Mouse (Mus musculus) spleen, postnatal 10 days (tissue): ENCODE results near the gene Colec11.

Experiments
- DNase-seq, 2 experiments: peaks; one replicate each; pipeline ENCODE4 v3.0.0; 2021 to 2022; ENCODE audit warnings: low spot score in 2 of 2

Colec11 gene

DNA sequence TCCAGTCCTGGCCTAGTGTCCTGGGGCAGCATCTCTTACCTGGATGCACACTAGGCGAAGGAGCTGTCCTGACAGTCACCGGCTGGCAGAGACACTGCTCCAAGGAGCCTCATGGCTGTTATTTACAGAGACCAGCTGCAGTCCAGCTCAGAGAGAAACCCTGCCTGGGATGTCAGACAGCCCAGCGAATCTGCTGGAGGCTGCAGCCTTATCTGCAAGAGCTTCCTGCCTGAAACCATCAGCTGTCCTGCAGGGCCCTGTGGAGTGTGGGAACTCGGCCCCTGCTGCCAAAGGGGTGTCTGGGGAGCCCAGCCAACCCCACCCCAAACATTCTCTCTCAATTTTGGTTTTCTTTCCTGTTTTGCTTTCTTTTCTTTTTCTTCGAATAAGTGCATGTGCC is at the start of gene Colec11:
Gene Colec11 (minus strand): TSS at position 183 of the 400 bp plus-strand sequence.
- no peak for DNase-seq

- DNase-seq, result no peak
Observed at GRCm38 (mm10) chr12:28667287-28667686, 44.1 kb upstream of the Colec11 start.

DNA sequence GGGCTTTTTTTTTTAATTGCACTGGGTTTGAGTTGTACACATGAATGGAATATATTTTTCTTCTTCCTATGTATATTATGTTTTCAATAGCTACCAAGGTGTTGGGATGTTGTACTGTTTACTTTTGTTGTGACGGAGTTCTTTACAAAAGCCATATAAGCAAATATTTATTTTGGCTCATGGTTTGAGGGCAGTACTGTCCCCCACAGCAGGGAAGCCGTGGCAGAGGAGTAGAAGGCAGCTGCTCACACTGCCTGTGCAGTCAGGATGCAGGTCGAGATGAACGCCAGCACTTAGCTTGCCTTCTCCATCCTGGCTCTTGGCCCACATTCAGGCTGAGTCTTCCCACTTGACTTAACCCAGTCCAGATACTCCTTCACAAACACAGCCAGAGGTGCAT is 43.6 kb upstream of the Colec11 start:
- DNase-seq, result no peak

- DNase-seq, result no peak
Observed at GRCm38 (mm10) chr12:28662628-28663027, 39.5 kb upstream of the Colec11 start.

GRCm38 (mm10) chr12:28649141-28650110 is 26.2 kb upstream of the Colec11 start, which contains the start of gene Rnaseh1:
TSS of gene Rnaseh1 (plus strand) at chr12:28649602.
- DNase-seq, result peak; percentile 85 to 94

DNA sequence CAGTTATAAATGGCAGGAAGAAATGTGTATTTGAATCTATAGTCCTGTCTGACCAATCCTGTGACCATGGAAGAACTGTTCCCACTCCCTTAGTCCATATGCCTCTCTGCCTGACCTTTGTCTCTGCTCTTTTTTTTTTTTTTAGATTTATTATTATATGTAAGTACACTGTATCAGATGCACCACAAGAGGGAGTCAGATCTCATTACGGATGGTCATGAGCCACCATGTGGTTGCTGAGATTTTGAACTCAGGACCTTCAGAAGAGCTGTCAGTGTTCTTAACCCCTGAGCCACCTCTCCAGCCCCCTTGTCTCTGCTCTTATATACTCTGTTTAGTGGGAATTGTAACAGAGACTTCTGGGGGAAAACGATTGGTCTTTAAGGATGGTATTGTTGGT is 15.6 kb upstream of the Colec11 start:
- DNase-seq, result no peak

- DNase-seq, result no peak
Observed at GRCm38 (mm10) chr12:28636543-28636942, 13.4 kb upstream of the Colec11 start.

GRCm38 (mm10) chr12:28635535-28636476 is 12.6 kb upstream of the Colec11 start, which contains the start of gene Rps7:
TSS of gene Rps7 (minus strand) at chr12:28635953.
- DNase-seq, result peak; percentile 90 to 94

GRCm38 (mm10) chr12:28635058-28635534 is 11.9 kb upstream of the Colec11 start:
- DNase-seq, result no peak

DNA sequence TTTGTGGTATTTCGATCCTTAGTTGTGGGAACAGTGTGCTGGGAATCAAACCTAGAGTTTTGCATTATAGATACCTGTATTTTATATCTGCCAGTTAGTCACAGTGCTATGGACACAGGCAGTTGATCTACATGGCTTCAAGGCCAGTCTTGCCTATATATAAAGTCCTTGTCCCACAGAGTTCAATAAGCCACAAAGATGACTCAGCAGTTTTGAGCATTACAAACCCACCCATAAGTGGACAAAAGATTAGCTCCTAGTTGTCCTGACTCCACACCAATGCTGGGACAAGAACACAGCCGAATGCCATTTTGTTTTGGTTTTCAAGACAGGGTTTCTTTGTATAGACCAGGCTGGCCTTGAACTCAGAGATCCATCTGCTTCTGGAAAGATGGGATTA is 5.3 kb upstream of the Colec11 start:
- no peak for DNase-seq

- DNase-seq, result no peak
Observed at GRCm38 (mm10) chr12:28627092-28627491, 3.9 kb upstream of the Colec11 start.

DNA sequence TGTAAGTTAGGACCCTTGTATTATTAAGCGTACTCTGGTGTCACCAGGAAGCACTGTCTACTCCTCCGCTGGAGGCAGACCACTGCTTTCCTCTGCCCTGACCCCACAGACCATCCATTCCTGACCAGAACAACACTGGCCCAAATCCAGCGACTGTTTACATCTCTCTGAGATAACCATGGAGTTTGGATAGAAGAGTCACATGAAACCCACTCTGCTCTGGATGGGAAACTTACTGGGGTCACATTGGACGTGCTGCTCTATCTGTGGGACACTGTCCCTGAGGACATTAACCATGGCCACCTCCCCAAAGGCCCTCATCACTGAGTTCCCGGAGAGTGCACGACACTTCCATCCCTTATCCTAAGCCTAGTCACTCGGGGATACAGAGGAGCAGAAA is 2.2 kb upstream of the Colec11 start:
- DNase-seq, result no peak

DNA sequence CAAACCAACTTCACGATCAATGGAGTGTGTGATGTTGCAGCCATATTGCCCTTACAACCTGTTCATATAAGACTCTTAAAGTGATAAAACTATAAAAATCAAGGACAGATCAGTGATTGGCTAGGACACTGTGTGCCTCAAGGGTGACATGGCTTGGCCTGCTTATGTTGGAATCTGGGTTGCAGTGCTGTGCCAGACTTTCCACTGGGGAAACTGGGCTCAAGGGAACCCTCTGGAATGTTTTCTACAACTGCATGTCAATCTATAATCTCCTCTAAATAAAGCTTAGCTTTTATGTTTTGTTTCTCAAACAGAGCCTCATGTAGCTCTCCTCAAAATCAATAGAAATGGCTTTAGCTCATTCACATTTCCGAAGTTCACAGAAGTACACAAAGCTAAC is 1.1 kb upstream of the Colec11 start:
- DNase-seq, result no peak

GRCm38 (mm10) chr12:28622641-28623040 is 536 bp downstream of the Colec11 start:
- no peak for DNase-seq

DNA sequence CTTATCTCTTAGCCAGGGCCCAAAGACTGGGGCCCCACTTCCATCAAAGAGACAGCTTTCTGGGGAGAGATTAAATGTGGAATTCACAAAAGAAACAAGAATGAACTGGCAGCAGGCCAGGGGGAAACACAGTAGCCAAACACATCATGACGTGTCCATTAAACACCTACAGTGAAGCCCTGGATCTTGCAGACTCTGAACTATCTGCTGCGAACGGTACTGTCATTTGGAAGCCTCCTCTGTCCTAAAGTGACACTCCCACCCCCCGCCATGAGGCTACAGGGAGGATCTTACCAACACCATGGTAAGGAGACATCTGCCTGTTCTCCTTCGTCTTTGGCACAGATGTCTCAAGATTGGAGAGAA is 1.0 kb downstream of the Colec11 start:
- DNase-seq, result no peak

GRCm38 (mm10) chr12:28621451-28622166 is 1.6 kb downstream of the Colec11 start:
- no peak for DNase-seq

DNA sequence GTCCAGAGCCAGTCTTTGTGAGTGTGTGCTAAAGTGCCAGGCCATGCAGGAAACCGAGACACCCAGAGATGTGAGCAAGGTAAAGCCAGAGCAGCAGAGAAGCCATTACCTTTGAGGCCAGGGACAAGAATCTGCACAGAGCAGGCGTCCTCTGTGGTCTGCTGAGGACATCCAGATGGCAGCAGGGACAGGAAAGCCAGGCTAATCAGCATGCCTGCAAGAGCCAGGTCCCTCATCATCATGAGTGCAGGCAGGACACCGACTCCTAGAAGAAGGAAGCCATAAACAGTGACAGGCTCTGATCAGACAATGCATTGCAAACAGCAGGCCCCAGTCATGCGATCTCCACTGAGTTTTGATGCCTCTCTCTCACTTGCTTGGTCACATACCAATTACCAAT is 5.9 kb downstream of the Colec11 start:
- no peak for DNase-seq

GRCm38 (mm10) chr12:28614401-28614800 is 8.8 kb downstream of the Colec11 start:
- DNase-seq, result no peak

DNA sequence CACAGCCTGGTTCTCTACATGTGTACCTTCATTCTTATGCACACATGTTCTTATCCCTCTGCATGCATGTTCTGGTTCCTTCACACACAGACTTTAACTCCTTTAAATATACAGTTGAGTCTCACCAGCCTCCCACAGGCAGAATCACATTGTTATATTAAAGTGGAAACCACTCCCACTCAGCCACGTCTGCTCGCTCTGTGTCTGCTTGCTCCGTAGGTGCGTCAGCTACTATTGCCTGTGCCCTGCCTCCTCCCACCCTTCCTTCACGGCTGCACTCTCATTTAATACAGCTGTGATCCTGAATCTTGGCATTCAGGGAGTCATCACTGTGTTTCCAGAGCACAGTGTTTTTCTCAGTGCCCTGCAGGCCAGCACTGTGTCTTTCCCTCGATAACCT is 10.8 kb downstream of the Colec11 start:
- no peak for DNase-seq

GRCm38 (mm10) chr12:28607546-28608305 is 15.5 kb downstream of the Colec11 start:
- DNase-seq, result no peak

DNA sequence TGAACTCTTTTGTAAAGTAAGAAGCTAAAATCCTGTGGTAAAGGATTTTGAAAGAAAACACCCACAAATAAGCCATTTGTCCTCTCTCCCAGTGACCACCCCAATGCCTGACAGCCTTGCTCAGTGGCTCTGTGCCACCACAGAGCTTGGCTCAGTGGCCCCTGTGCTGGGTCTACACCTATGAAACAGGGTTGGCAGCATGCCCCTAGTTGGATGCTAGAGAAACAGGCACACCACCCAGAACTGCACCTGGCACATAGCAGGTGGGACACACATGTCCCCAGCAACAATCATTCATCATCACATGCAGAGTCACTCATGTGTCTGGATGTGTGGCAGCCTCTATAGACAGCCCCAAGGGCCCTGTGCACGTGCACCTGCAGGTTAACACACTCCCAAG is 19.7 kb downstream of the Colec11 start:
- DNase-seq, result no peak
